8 mouse cellular contexts compared by ENCODE assay signal in the genomic region with DNA sequence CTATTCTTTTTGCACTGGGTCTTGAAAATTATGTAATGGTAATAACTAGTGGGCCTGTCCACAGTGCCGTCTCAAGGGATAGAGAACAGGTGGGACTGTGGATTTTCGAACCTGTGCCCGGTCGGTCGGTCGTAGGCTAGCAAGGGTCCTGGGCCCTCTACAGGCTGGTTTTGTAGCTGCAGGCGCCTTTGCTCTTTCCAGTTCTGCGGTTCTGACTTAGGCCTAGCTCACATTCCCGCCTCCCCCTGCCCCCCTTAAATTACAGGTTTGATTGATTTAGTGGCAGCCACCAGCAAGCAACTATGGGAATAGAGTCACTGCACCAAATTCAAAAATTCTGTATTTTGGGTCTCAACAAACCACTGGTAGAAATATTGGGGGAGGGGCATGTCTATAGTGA. TPM values are rescaled to one million over a fixed set of nuclear protein-coding genes. Genes with fewer than 3 reads are reported as not detected.
DNase-seq lines count a peak whose midpoint lies in the region; ATAC-seq lines count a peak whose summit lies in the region.

No protein-coding gene starts in this region.

- peak; percentile 44 for ATAC-seq in intestine, embryonic 16.5 days
- peak; percentile 41; the same call in 1 of the 2 replicates for ATAC-seq in midbrain, embryonic 14.5 days (ENCODE audit: low FRiP score, low TSS enrichment)

- peak overlapping the region; percentile 99 for H3K4me2 ChIP-seq in intestine, embryonic 16.5 days (ENCODE audit: low read depth, low read length)
- H3K4me2 ChIP-seq in midbrain, embryonic 14.5 days (ENCODE audit: low read length) = peak overlapping the region; percentile 95

- peaks cover 15% of the 10 kb centered on the region for H3K4me1 ChIP-seq in intestine, embryonic 16.5 days (ENCODE audit: control insufficient read depth, insufficient read depth, low read length)
- peaks cover 5% of the 10 kb centered on the region; the same call in 1 of the 2 replicates for H3K4me1 ChIP-seq in midbrain, embryonic 14.5 days (ENCODE audit: control insufficient read depth, insufficient read depth, low read length)

- no peaks in the 10 kb centered on the region for H3K9me3 ChIP-seq in intestine, embryonic 16.5 days (ENCODE audit: control insufficient read depth, low read length)
- no peaks in the 10 kb centered on the region for H3K9me3 ChIP-seq in midbrain, embryonic 14.5 days (ENCODE audit: control insufficient read depth, low read length)

- H3K27ac ChIP-seq in intestine, embryonic 16.5 days (ENCODE audit: low read length) = no peak overlapping the region
- H3K27ac ChIP-seq in midbrain, embryonic 14.5 days (replicated peaks; ENCODE audit: low read depth, low read length) = no peak overlapping the region

- WGBS in intestine, embryonic 16.5 days = 11% methylated on average over 9 of the region's 9 CpGs
- WGBS in midbrain, embryonic 14.5 days = 7% methylated on average over 9 of the region's 9 CpGs

- peaks cover 40% of the 10 kb centered on the region for H3K27me3 ChIP-seq in intestine, embryonic 16.5 days (replicated peaks; ENCODE audit: control insufficient read depth, insufficient read depth, low read length)
- peaks cover 28% of the 10 kb centered on the region for H3K27me3 ChIP-seq in midbrain, embryonic 14.5 days (ENCODE audit: control insufficient read depth, insufficient read depth, low read length)

- peak; percentile 32 for DNase-seq in urinary bladder, adult 2 months (ENCODE audit: low spot score)
- DNase-seq in urinary bladder, postnatal 4 days (ENCODE audit: low spot score in 2 of 2) = no peak
- peak; percentile 60 to 65 for DNase-seq in cerebellum, adult 18-20 months
- peak; percentile 43 for DNase-seq in forelimb bud, embryonic 11.5 days (ENCODE audit: low read depth, low spot score)
- DNase-seq in liver = peak; percentile 36
- peak; percentile 67 for DNase-seq in midbrain, embryonic 14.5 days
- peak; percentile 49 for DNase-seq in thymus, postnatal 14 days

- peak overlapping the region; percentile 78 for H3K9ac ChIP-seq in intestine, embryonic 16.5 days (ENCODE audit: low read depth, low read length)
- no peak overlapping the region for H3K9ac ChIP-seq in midbrain, embryonic 14.5 days (replicated peaks; ENCODE audit: low read length)

- peak overlapping the region; percentile 70 for H3K4me3 ChIP-seq in intestine, embryonic 16.5 days (ENCODE audit: low read length)
- peak overlapping the region; percentile 74 for H3K4me3 ChIP-seq in midbrain, embryonic 14.5 days (replicated peaks; ENCODE audit: low read depth, low read length)

- no peaks in the 10 kb centered on the region for H3K36me3 ChIP-seq in intestine, embryonic 16.5 days (ENCODE audit: control insufficient read depth, insufficient read depth, low read length)
- no peaks in the 10 kb centered on the region for H3K36me3 ChIP-seq in midbrain, embryonic 14.5 days (ENCODE audit: control insufficient read depth, insufficient read depth, low read length)

RNA-seq across cellular contexts. Expression of a gene that starts 0.9 kb away (rescaled TPM):
- polyA plus RNA-seq in urinary bladder, adult 2 months (2012; rRNA removed) = 12.2 and 12.6 TPM in 2 replicates
- 3.5 and 4.1 TPM in 2 replicates for polyA plus RNA-seq in intestine, embryonic 16.5 days (2015; fragmentation: Nextera tagmentation; extraction: Ambion mirVana)
- 2.9 and 3.0 TPM in 2 replicates for polyA plus RNA-seq in midbrain, embryonic 14.5 days (2014; fragmentation: Nextera tagmentation; extraction: Ambion mirVana)

RNA-seq across cellular contexts. Expression of a gene that starts 33.5 kb away (rescaled TPM):
- polyA plus RNA-seq in urinary bladder, adult 2 months (2012; rRNA removed) = 21.2 TPM in 2 replicates
- polyA plus RNA-seq in intestine, embryonic 16.5 days (2015; fragmentation: Nextera tagmentation; extraction: Ambion mirVana) = 13.0 and 13.8 TPM in 2 replicates
- polyA plus RNA-seq in midbrain, embryonic 14.5 days (2014; fragmentation: Nextera tagmentation; extraction: Ambion mirVana) = 0.22 and 0.87 TPM in 2 replicates

Comparison
In these comparisons a context has a peak if more than half of its experiments do, and no peak if none do; other contexts are left out.
1. DNase-seq: peak in urinary bladder, adult 2 months (single experiment), cerebellum, adult 18-20 months (2 of 2), forelimb bud, embryonic 11.5 days (single experiment), liver (single experiment), midbrain, embryonic 14.5 days (single experiment) and thymus, postnatal 14 days (single experiment); none in urinary bladder, postnatal 4 days (0 of 2).